Mouse (Mus musculus): ENCODE data around the gene Incenp. TPM values are rescaled to one million over a fixed set of nuclear protein-coding genes. Genes with fewer than 3 reads are reported as not detected.
"Not testable (repeated sequence)": the region's sequence is repeated elsewhere in the genome, so short reads cannot be mapped to it uniquely, and the experiment has no call there.

Incenp gene
- polyA plus RNA-seq, 1 experiment from 2014 or later, result 92.6 TPM

- no peak for ATAC-seq (ENCODE audit: low FRiP score, low read depth)
- H3K9me3 ChIP-seq, result no peaks in the 10 kb centered on the region
- no peak overlapping the region for H3K9ac ChIP-seq
- no peak overlapping the region for H3K4me3 ChIP-seq
- H3K4me1 ChIP-seq, result no peaks in the 10 kb centered on the region
- H3K4me2 ChIP-seq (replicated peaks), result no peak overlapping the region
- H3K27me3 ChIP-seq (replicated peaks), result no peaks in the 10 kb centered on the region
- H3K36me3 ChIP-seq, result no peaks in the 10 kb centered on the region
- 76% methylated on average over 2 of the region's 2 CpGs for WGBS
- H3K27ac ChIP-seq, result no peak overlapping the region
Measured at GRCm38 (mm10) chr19:9933908-9934307, 34.6 kb upstream of the Incenp start.

- H3K4me2 ChIP-seq (replicated peaks); H3K4me1 ChIP-seq; H3K27me3 ChIP-seq (replicated peaks); H3K4me3 ChIP-seq; ATAC-seq (ENCODE audit: low FRiP score, low read depth); H3K36me3 ChIP-seq; H3K27ac ChIP-seq; H3K9me3 ChIP-seq; H3K9ac ChIP-seq: not testable (repeated sequence)
- 87% methylated on average over 2 of the region's 2 CpGs for WGBS
Measured at GRCm38 (mm10) chr19:9931167-9931607, 31.8 kb upstream of the Incenp start.

- Histone ChIP-seq H3K27me3 (replicated peaks) (no peaks in the 10 kb centered on the region), H3K4me3 (no peak overlapping the region), H3K36me3 (no peaks in the 10 kb centered on the region), H3K27ac (no peak overlapping the region), H3K4me1 (no peaks in the 10 kb centered on the region), H3K4me2 (replicated peaks) (no peak overlapping the region), H3K9me3 (no peaks in the 10 kb centered on the region), H3K9ac (no peak overlapping the region)
- 88% methylated on average over 9 of the region's 9 CpGs for WGBS
- ATAC-seq (ENCODE audit: low FRiP score, low read depth), result no peak
Measured at GRCm38 (mm10) chr19:9928089-9928488, 28.7 kb upstream of the Incenp start.

- no peak for ATAC-seq (ENCODE audit: low FRiP score, low read depth)
- no peak overlapping the region for H3K4me2 ChIP-seq (replicated peaks)
- H3K4me3 ChIP-seq, result no peak overlapping the region
- H3K9me3 ChIP-seq, result no peaks in the 10 kb centered on the region
- no peaks in the 10 kb centered on the region for H3K27me3 ChIP-seq (replicated peaks)
- H3K4me1 ChIP-seq, result no peaks in the 10 kb centered on the region
- H3K27ac ChIP-seq, result no peak overlapping the region
- WGBS, result 69% methylated on average over 8 of the region's 8 CpGs
- H3K36me3 ChIP-seq, result no peaks in the 10 kb centered on the region
- no peak overlapping the region for H3K9ac ChIP-seq
Measured at GRCm38 (mm10) chr19:9924769-9925272, 25.5 kb upstream of the Incenp start.

GRCm38 (mm10) chr19:9924034-9924768 lies 24.9 kb upstream of the Incenp start:
- ATAC-seq (ENCODE audit: low FRiP score, low read depth), result no peak
- no peak overlapping the region for H3K9ac ChIP-seq
- H3K27me3 ChIP-seq (replicated peaks), result no peaks in the 10 kb centered on the region
- no peak overlapping the region for H3K4me2 ChIP-seq (replicated peaks)
- no peak overlapping the region for H3K27ac ChIP-seq
- H3K36me3 ChIP-seq, result no peaks in the 10 kb centered on the region
- no peaks in the 10 kb centered on the region for H3K4me1 ChIP-seq
- H3K4me3 ChIP-seq, result no peak overlapping the region
- H3K9me3 ChIP-seq, result no peaks in the 10 kb centered on the region
- 51% methylated on average over 13 of the region's 13 CpGs for WGBS

GRCm38 (mm10) chr19:9923048-9923447 lies 23.7 kb upstream of the Incenp start:
- Histone ChIP-seq H3K4me2 (replicated peaks) (no peak overlapping the region), H3K4me3 (no peak overlapping the region), H3K27me3 (replicated peaks) (no peaks in the 10 kb centered on the region), H3K27ac (no peak overlapping the region), H3K9ac (no peak overlapping the region), H3K36me3 (no peaks in the 10 kb centered on the region), H3K4me1 (no peaks in the 10 kb centered on the region), H3K9me3 (no peaks in the 10 kb centered on the region)
- ATAC-seq (ENCODE audit: low FRiP score, low read depth), result no peak

- no peaks in the 10 kb centered on the region for H3K4me1 ChIP-seq
- no peak for ATAC-seq (ENCODE audit: low FRiP score, low read depth)
- H3K4me3 ChIP-seq, result no peak overlapping the region
- no peaks in the 10 kb centered on the region for H3K9me3 ChIP-seq
- WGBS, result 24% methylated on average over 2 of the region's 2 CpGs
- no peak overlapping the region for H3K4me2 ChIP-seq (replicated peaks)
- no peaks in the 10 kb centered on the region for H3K27me3 ChIP-seq (replicated peaks)
- H3K9ac ChIP-seq, result no peak overlapping the region
- H3K36me3 ChIP-seq, result no peaks in the 10 kb centered on the region
- no peak overlapping the region for H3K27ac ChIP-seq
Measured at GRCm38 (mm10) chr19:9922228-9922627, 22.9 kb upstream of the Incenp start.

GRCm38 (mm10) chr19:9920835-9921784 lies 21.8 kb upstream of the Incenp start:
- WGBS, result 63% methylated on average over 13 of the region's 13 CpGs
- Histone ChIP-seq H3K4me3 (no peak overlapping the region), H3K36me3 (no peaks in the 10 kb centered on the region), H3K9me3 (no peaks in the 10 kb centered on the region), H3K4me2 (replicated peaks) (no peak overlapping the region), H3K4me1 (no peaks in the 10 kb centered on the region), H3K9ac (no peak overlapping the region), H3K27me3 (replicated peaks) (no peaks in the 10 kb centered on the region), H3K27ac (no peak overlapping the region)
- no peak for ATAC-seq (ENCODE audit: low FRiP score, low read depth)

GRCm38 (mm10) chr19:9918176-9918861 lies 19.0 kb upstream of the Incenp start:
- no peak overlapping the region for H3K27ac ChIP-seq
- H3K4me2 ChIP-seq (replicated peaks), result no peak overlapping the region
- no peaks in the 10 kb centered on the region for H3K36me3 ChIP-seq
- H3K4me1 ChIP-seq, result no peaks in the 10 kb centered on the region
- WGBS, result 55% methylated on average over 9 of the region's 9 CpGs
- H3K27me3 ChIP-seq (replicated peaks), result no peaks in the 10 kb centered on the region
- H3K9ac ChIP-seq, result no peak overlapping the region
- H3K4me3 ChIP-seq, result no peak overlapping the region
- no peak for ATAC-seq (ENCODE audit: low FRiP score, low read depth)
- no peaks in the 10 kb centered on the region for H3K9me3 ChIP-seq

GRCm38 (mm10) chr19:9917727-9918126 lies 18.4 kb upstream of the Incenp start:
- WGBS, result 85% methylated on average over 3 of the region's 4 CpGs
- H3K9me3 ChIP-seq, result no peaks in the 10 kb centered on the region

GRCm38 (mm10) chr19:9915935-9916334 lies 16.6 kb upstream of the Incenp start:
- H3K9ac ChIP-seq, result no peak overlapping the region
- H3K9me3 ChIP-seq, result no peaks in the 10 kb centered on the region
- H3K4me3 ChIP-seq, result no peak overlapping the region
- no peaks in the 10 kb centered on the region for H3K36me3 ChIP-seq
- H3K27me3 ChIP-seq (replicated peaks), result no peaks in the 10 kb centered on the region
- WGBS, result 0% methylated on average over 1 of the region's 1 CpGs
- H3K4me1 ChIP-seq, result no peaks in the 10 kb centered on the region
- H3K4me2 ChIP-seq (replicated peaks), result no peak overlapping the region
- no peak for ATAC-seq (ENCODE audit: low FRiP score, low read depth)
- H3K27ac ChIP-seq, result no peak overlapping the region

More at GRCm38 (mm10) chr19:9917727-9918126, 18.4 kb upstream of the Incenp start:
- Histone ChIP-seq H3K4me2 (replicated peaks) (no peak overlapping the region), H3K4me3 (no peak overlapping the region), H3K27ac (no peak overlapping the region), H3K9ac (no peak overlapping the region), H3K36me3 (no peaks in the 10 kb centered on the region), H3K4me1 (no peaks in the 10 kb centered on the region), H3K27me3 (replicated peaks) (no peaks in the 10 kb centered on the region)
- ATAC-seq (ENCODE audit: low FRiP score, low read depth), result no peak

- WGBS, result 91% methylated on average over 3 of the region's 3 CpGs
- Histone ChIP-seq H3K4me2 (replicated peaks) (no peak overlapping the region), H3K9ac (no peak overlapping the region), H3K9me3 (no peaks in the 10 kb centered on the region), H3K4me3 (no peak overlapping the region), H3K36me3 (no peaks in the 10 kb centered on the region), H3K27me3 (replicated peaks) (no peaks in the 10 kb centered on the region), H3K4me1 (no peaks in the 10 kb centered on the region), H3K27ac (no peak overlapping the region)
- ATAC-seq (ENCODE audit: low FRiP score, low read depth), result no peak
Measured at GRCm38 (mm10) chr19:9914346-9914745, 15.0 kb upstream of the Incenp start.

Data from neural tube, embryonic 12.5 days (tissue).